Mouse (Mus musculus): ENCODE data around the gene Nrbf2. TPM values are rescaled to one million over a fixed set of nuclear protein-coding genes. Genes with fewer than 3 reads are reported as not detected.
A peak's percentile ranks its signal among the peaks of the same experiment; 100 is the strongest.

Nrbf2 gene
- polyA plus RNA-seq, 1 experiment from 2014 or later, result 17.5 TPM

GRCm38 (mm10) chr10:67297175-67297855 lies 12.2 kb upstream of the Nrbf2 start:
- no peaks in the 10 kb centered on the region for H3K27me3 ChIP-seq (ENCODE audit: insufficient read depth, low read length)
- ATAC-seq (peak; percentile 30; the same call in 1 of the 2 replicates), DNase-seq (no peak)
- WGBS (ENCODE audit: insufficient replicate concordance), result 69% methylated on average over 17 of the region's 17 CpGs
- no peaks in the 10 kb centered on the region for H3K36me3 ChIP-seq (replicated peaks; ENCODE audit: insufficient read depth, low read length)
- TF ChIP-seq CTCF (IDR thresholded peaks at IDR 0.05; ENCODE audit: low read depth), result no peak
- TF ChIP-seq EP300 (IDR thresholded peaks at IDR 0.05; ENCODE audit: low read depth), result no peak
- H3K9me3 ChIP-seq (ENCODE audit: low read length), result no peaks in the 10 kb centered on the region
- no peak overlapping the region for H3K9ac ChIP-seq (replicated peaks)
- peak overlapping the region; percentile 47 for H3K4me2 ChIP-seq (ENCODE audit: low read depth, low read length)
- H3K27ac ChIP-seq (ENCODE audit: low read depth), result no peak overlapping the region
- peak overlapping the region; percentile 7; the same call in 1 of the 2 replicates for H3K4me3 ChIP-seq (ENCODE audit: low read depth, low read length)
- H3K4me1 ChIP-seq (ENCODE audit: insufficient read depth), result 0 out of 2 replicates have a peak, but pooled peaks cover 3% of the 10 kb centered on the region

GRCm38 (mm10) chr10:67296482-67297152 lies 11.5 kb upstream of the Nrbf2 start:
- H3K4me1 ChIP-seq (ENCODE audit: insufficient read depth), result 0 out of 2 replicates have a peak, but pooled peaks cover 3% of the 10 kb centered on the region
- H3K9me3 ChIP-seq (ENCODE audit: low read length), result no peaks in the 10 kb centered on the region
- no peak for DNase-seq
- TF ChIP-seq EP300 (IDR thresholded peaks at IDR 0.05; ENCODE audit: low read depth), result no peak
- peak overlapping the region; percentile 2; the same call in 1 of the 2 replicates for H3K27ac ChIP-seq (ENCODE audit: low read depth)
- no peaks in the 10 kb centered on the region for H3K27me3 ChIP-seq (ENCODE audit: insufficient read depth, low read length)
- H3K4me3 ChIP-seq (ENCODE audit: low read depth, low read length), result no peak overlapping the region
- no peak overlapping the region for H3K9ac ChIP-seq (replicated peaks)
- no peaks in the 10 kb centered on the region for H3K36me3 ChIP-seq (replicated peaks; ENCODE audit: insufficient read depth, low read length)
- 64% methylated on average over 8 of the region's 8 CpGs for WGBS (ENCODE audit: insufficient replicate concordance)
- H3K4me2 ChIP-seq (ENCODE audit: low read depth, low read length), result peak overlapping the region; percentile 47
- peak; percentile 43 for ATAC-seq

GRCm38 (mm10) chr10:67295938-67296466 lies 10.9 kb upstream of the Nrbf2 start:
- TF ChIP-seq EP300 (IDR thresholded peaks at IDR 0.05; ENCODE audit: low read depth) (peak; percentile 83), CTCF (IDR thresholded peaks at IDR 0.05; ENCODE audit: low read depth) (no peak)
- Histone ChIP-seq H3K4me2 (ENCODE audit: low read depth, low read length) (peak overlapping the region; percentile 47), H3K4me3 (ENCODE audit: low read depth, low read length) (no peak overlapping the region), H3K27ac (ENCODE audit: low read depth) (peak overlapping the region; percentile 2; the same call in 1 of the 2 replicates), H3K9ac (replicated peaks) (no peak overlapping the region), H3K9me3 (ENCODE audit: low read length) (no peaks in the 10 kb centered on the region), H3K4me1 (ENCODE audit: insufficient read depth) (0 out of 2 replicates have a peak, but pooled peaks cover 3% of the 10 kb centered on the region), H3K36me3 (replicated peaks; ENCODE audit: insufficient read depth, low read length) (no peaks in the 10 kb centered on the region), H3K27me3 (ENCODE audit: insufficient read depth, low read length) (no peaks in the 10 kb centered on the region)
- peak; percentile 62 for ATAC-seq
- 40% methylated on average over 7 of the region's 7 CpGs for WGBS (ENCODE audit: insufficient replicate concordance)
- no peak for DNase-seq

GRCm38 (mm10) chr10:67295331-67295730 lies 10.2 kb upstream of the Nrbf2 start:
- Histone ChIP-seq H3K9me3 (ENCODE audit: low read length) (no peaks in the 10 kb centered on the region), H3K27ac (ENCODE audit: low read depth) (no peak overlapping the region), H3K4me1 (ENCODE audit: insufficient read depth) (peaks cover 6% of the 10 kb centered on the region; the same call in 1 of the 2 replicates), H3K4me2 (ENCODE audit: low read depth, low read length) (no peak overlapping the region), H3K4me3 (ENCODE audit: low read depth, low read length) (no peak overlapping the region), H3K36me3 (replicated peaks; ENCODE audit: insufficient read depth, low read length) (no peaks in the 10 kb centered on the region), H3K27me3 (ENCODE audit: insufficient read depth, low read length) (no peaks in the 10 kb centered on the region), H3K9ac (replicated peaks) (no peak overlapping the region)
- 44% methylated on average over 5 of the region's 5 CpGs for WGBS (ENCODE audit: insufficient replicate concordance)
- DNase-seq, result no peak
- ATAC-seq, result peak; percentile 20; the same call in 1 of the 2 replicates
- TF ChIP-seq CTCF (IDR thresholded peaks at IDR 0.05; ENCODE audit: low read depth) (no peak), EP300 (IDR thresholded peaks at IDR 0.05; ENCODE audit: low read depth) (peak; percentile 53; the same call in 1 of the 2 replicates)

GRCm38 (mm10) chr10:67291087-67291486 lies 6.0 kb upstream of the Nrbf2 start:
- H3K27ac ChIP-seq (ENCODE audit: low read depth), result 0 out of 2 replicates have a peak overlapping the region, but pooled peaks have one; percentile 26

GRCm38 (mm10) chr10:67290622-67291021 lies 5.5 kb upstream of the Nrbf2 start:
- Histone ChIP-seq H3K27me3 (ENCODE audit: insufficient read depth, low read length) (no peaks in the 10 kb centered on the region), H3K36me3 (replicated peaks; ENCODE audit: insufficient read depth, low read length) (no peaks in the 10 kb centered on the region), H3K4me1 (ENCODE audit: insufficient read depth) (peaks cover 7% of the 10 kb centered on the region), H3K9ac (replicated peaks) (no peak overlapping the region), H3K9me3 (ENCODE audit: low read length) (no peaks in the 10 kb centered on the region), H3K4me2 (ENCODE audit: low read depth, low read length) (peak overlapping the region; percentile 7; the same call in 1 of the 2 replicates), H3K4me3 (ENCODE audit: low read depth, low read length) (no peak overlapping the region), H3K27ac (ENCODE audit: low read depth) (0 out of 2 replicates have a peak overlapping the region, but pooled peaks have one; percentile 26)
- 62% methylated on average over 4 of the region's 4 CpGs for WGBS (ENCODE audit: insufficient replicate concordance)
- DNase-seq, result no peak
- ATAC-seq, result no peak
- TF ChIP-seq EP300 (IDR thresholded peaks at IDR 0.05; ENCODE audit: low read depth) (no peak), CTCF (IDR thresholded peaks at IDR 0.05; ENCODE audit: low read depth) (no peak)

More at GRCm38 (mm10) chr10:67291087-67291486, 6.0 kb upstream of the Nrbf2 start:
- Histone ChIP-seq H3K27me3 (ENCODE audit: insufficient read depth, low read length) (no peaks in the 10 kb centered on the region), H3K4me1 (ENCODE audit: insufficient read depth) (peaks cover 8% of the 10 kb centered on the region; the same call in 1 of the 2 replicates), H3K9ac (replicated peaks) (no peak overlapping the region), H3K4me3 (ENCODE audit: low read depth, low read length) (no peak overlapping the region), H3K4me2 (ENCODE audit: low read depth, low read length) (peak overlapping the region; percentile 7), H3K36me3 (replicated peaks; ENCODE audit: insufficient read depth, low read length) (no peaks in the 10 kb centered on the region), H3K9me3 (ENCODE audit: low read length) (no peaks in the 10 kb centered on the region)
- DNase-seq (no peak), ATAC-seq (peak; percentile 39; the same call in 1 of the 2 replicates)
- TF ChIP-seq CTCF (IDR thresholded peaks at IDR 0.05; ENCODE audit: low read depth), result no peak
- TF ChIP-seq EP300 (IDR thresholded peaks at IDR 0.05; ENCODE audit: low read depth), result no peak
- WGBS (ENCODE audit: insufficient replicate concordance), result 58% methylated on average over 8 of the region's 8 CpGs

Measured in liver, postnatal 0 days (tissue).